Mouse (Mus musculus): ENCODE results near the gene Mvb12b. TPM values are rescaled to one million over a fixed set of nuclear protein-coding genes. Genes with fewer than 3 reads are reported as not detected.

Gene Mvb12b
- polyA plus RNA-seq, 1 experiment from 2014 or later: 60.2 TPM

- no peak overlapping the region for H3K4me2 ChIP-seq (ENCODE audit: low read length)
- no peaks in the 10 kb centered on the region for H3K27me3 ChIP-seq (ENCODE audit: control insufficient read depth, insufficient read depth, low read length)
- DNase-seq (peak; percentile 69), ATAC-seq (ENCODE audit: low FRiP score, low TSS enrichment) (no peak)
- H3K4me1 ChIP-seq (ENCODE audit: control insufficient read depth, insufficient read depth, low read length): peaks cover 9% of the 10 kb centered on the region
- H3K9me3 ChIP-seq (ENCODE audit: control insufficient read depth, low read length): no peaks in the 10 kb centered on the region
- no peak overlapping the region; the same call in 1 of the 2 replicates for H3K9ac ChIP-seq (replicated peaks; ENCODE audit: low read length)
- 12% methylated on average over 23 of the region's 23 CpGs for WGBS
- no peaks in the 10 kb centered on the region for H3K36me3 ChIP-seq (ENCODE audit: control insufficient read depth, insufficient read depth, low read length)
- peak overlapping the region; percentile 68 for H3K27ac ChIP-seq (replicated peaks; ENCODE audit: low read depth, low read length)
- H3K4me3 ChIP-seq (replicated peaks; ENCODE audit: low read depth, low read length): no peak overlapping the region
Measured at GRCm38 (mm10) chr2:33689155-33689879, 198.4 kb downstream of the Mvb12b start.

GRCm38 (mm10) chr2:33683594-33683993 lies 204.2 kb downstream of the Mvb12b start:
- no peaks in the 10 kb centered on the region for H3K9me3 ChIP-seq (ENCODE audit: control insufficient read depth, low read length)
- no peak overlapping the region for H3K9ac ChIP-seq (replicated peaks; ENCODE audit: low read length)
- no peaks in the 10 kb centered on the region for H3K27me3 ChIP-seq (ENCODE audit: control insufficient read depth, insufficient read depth, low read length)
- H3K4me3 ChIP-seq (replicated peaks; ENCODE audit: low read depth, low read length): no peak overlapping the region
- no peaks in the 10 kb centered on the region for H3K36me3 ChIP-seq (ENCODE audit: control insufficient read depth, insufficient read depth, low read length)
- no peak overlapping the region for H3K27ac ChIP-seq (replicated peaks; ENCODE audit: low read depth, low read length)
- DNase-seq (peak; percentile 35), ATAC-seq (ENCODE audit: low FRiP score, low TSS enrichment) (no peak)
- H3K4me1 ChIP-seq (ENCODE audit: control insufficient read depth, insufficient read depth, low read length): 0 out of 2 replicates have a peak, but pooled peaks cover 6% of the 10 kb centered on the region
- WGBS: 44% methylated on average over 4 of the region's 4 CpGs
- no peak overlapping the region for H3K4me2 ChIP-seq (ENCODE audit: low read length)

- Histone ChIP-seq H3K27ac (replicated peaks; ENCODE audit: low read depth, low read length) (no peak overlapping the region), H3K9ac (replicated peaks; ENCODE audit: low read length) (no peak overlapping the region), H3K4me1 (ENCODE audit: control insufficient read depth, insufficient read depth, low read length) (0 out of 2 replicates have a peak, but pooled peaks cover 6% of the 10 kb centered on the region), H3K4me3 (replicated peaks; ENCODE audit: low read depth, low read length) (no peak overlapping the region), H3K27me3 (ENCODE audit: control insufficient read depth, insufficient read depth, low read length) (no peaks in the 10 kb centered on the region), H3K36me3 (ENCODE audit: control insufficient read depth, insufficient read depth, low read length) (no peaks in the 10 kb centered on the region), H3K9me3 (ENCODE audit: control insufficient read depth, low read length) (no peaks in the 10 kb centered on the region), H3K4me2 (ENCODE audit: low read length) (no peak overlapping the region)
- WGBS: 31% methylated on average over 6 of the region's 6 CpGs
- DNase-seq (no peak), ATAC-seq (ENCODE audit: low FRiP score, low TSS enrichment) (no peak)
Measured at GRCm38 (mm10) chr2:33683095-33683494, 204.7 kb downstream of the Mvb12b start.

- peak; percentile 85 for DNase-seq
- Histone ChIP-seq H3K9me3 (ENCODE audit: control insufficient read depth, low read length) (no peaks in the 10 kb centered on the region), H3K36me3 (ENCODE audit: control insufficient read depth, insufficient read depth, low read length) (no peaks in the 10 kb centered on the region), H3K4me1 (ENCODE audit: control insufficient read depth, insufficient read depth, low read length) (0 out of 2 replicates have a peak, but pooled peaks cover 6% of the 10 kb centered on the region), H3K27ac (replicated peaks; ENCODE audit: low read depth, low read length) (no peak overlapping the region), H3K27me3 (ENCODE audit: control insufficient read depth, insufficient read depth, low read length) (no peaks in the 10 kb centered on the region; the same call in 1 of the 2 replicates), H3K4me3 (replicated peaks; ENCODE audit: low read depth, low read length) (no peak overlapping the region), H3K4me2 (ENCODE audit: low read length) (no peak overlapping the region), H3K9ac (replicated peaks; ENCODE audit: low read length) (no peak overlapping the region)
- ATAC-seq (ENCODE audit: low FRiP score, low TSS enrichment): no peak
- 13% methylated on average over 4 of the region's 4 CpGs for WGBS
Measured at GRCm38 (mm10) chr2:33682219-33682618, 205.5 kb downstream of the Mvb12b start.

Other genes with a start within 250 kb of the Mvb12b start
- 1.7 and 2.3 TPM in 2 replicates for gene Lmx1b, start 247.4 kb downstream of the Mvb12b start, polyA plus RNA-seq (2014; fragmentation: Nextera tagmentation; extraction: Ambion mirVana)